Mouse (Mus musculus): Measurements from ENCODE around the gene Hist1h1c. TPM values are rescaled to one million over a fixed set of nuclear protein-coding genes. Genes with fewer than 3 reads are reported as not detected.
"Not testable (repeated sequence)": the region's sequence is repeated elsewhere in the genome, so short reads cannot be mapped to it uniquely, and the experiment has no call there.

Hist1h1c gene
- total RNA-seq, 2 experiments from 2014 or later, result 188 to 1,447 TPM

DNA sequence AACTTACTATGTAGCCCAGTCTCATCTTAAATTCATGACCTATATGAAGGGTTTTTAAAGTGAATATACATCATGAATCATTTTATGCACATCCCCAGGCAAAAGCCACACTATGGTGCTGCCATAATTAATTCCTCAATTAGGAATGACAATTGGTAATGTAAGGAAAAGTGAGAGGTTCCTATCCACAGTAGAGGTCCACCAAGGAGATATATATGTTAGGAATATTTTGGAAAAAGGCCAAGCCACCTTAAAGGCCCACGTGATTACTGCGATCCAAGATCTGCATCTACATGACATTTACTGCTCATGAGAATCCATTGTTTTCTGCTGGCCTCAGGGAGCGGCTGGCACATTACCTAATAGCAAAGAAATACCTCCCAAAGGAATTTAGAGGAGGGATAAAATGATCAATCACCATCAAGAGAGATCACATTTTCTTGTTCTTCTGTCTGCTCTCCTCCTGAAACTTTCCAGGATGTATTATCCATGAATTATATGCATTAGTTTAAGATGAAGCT, 20.7 kb downstream of the Hist1h1c start:
- no peak for ATAC-seq (replicated peaks; ENCODE audit: low FRiP score, poor library complexity, severe bottlenecking)

DNA sequence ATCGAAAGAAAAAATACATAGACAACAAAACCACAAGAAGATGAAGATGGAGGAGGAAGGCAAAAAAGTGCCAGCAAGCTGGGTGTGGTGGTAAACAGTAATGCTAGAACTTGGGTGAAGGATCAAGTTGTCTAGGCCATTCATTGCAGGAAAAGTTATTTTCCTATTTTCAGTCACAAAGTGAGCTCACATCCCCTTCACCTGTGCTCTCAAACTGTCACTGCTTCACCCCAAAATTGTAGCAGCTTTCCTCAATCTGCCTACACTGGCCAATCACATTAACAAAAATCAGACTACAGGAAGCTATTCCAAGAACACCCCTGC, 21.3 kb downstream of the Hist1h1c start:
- no peak for ATAC-seq (replicated peaks; ENCODE audit: low FRiP score, poor library complexity, severe bottlenecking)

DNA sequence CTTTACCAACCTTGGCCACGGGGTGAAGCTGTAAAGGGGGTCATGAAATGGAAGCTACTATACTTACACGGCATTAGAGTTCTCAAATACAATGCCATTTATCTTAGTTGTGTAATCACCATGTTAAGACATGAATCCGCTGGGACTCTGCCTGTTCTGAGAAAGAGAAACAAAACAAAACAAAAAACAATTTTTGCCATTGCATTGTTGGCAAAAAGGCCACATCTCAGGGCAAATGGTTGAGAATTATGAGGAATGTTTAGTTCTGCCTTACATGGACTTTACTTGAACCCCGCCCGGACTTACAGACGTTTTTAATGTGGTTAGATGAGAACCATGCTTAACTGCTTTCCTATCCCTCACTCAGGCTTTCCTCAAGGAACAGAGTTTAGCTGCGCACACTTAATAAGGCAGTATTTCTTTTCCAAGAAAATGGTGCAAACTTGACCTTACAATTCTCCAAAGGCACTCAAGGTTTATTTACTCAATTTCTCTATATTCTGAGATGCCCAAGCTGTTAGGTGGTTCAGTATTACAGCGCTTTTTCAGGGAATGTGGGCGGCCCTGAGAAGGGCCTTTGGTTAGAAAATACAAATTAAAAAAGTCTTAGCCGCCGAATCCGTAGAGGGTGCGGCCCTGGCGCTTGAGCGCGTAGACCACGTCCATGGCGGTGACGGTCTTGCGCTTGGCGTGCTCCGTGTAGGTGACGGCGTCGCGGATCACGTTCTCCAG, 21.8 kb downstream of the Hist1h1c start:
- ATAC-seq (replicated peaks; ENCODE audit: low FRiP score, poor library complexity, severe bottlenecking), result no peak

DNA sequence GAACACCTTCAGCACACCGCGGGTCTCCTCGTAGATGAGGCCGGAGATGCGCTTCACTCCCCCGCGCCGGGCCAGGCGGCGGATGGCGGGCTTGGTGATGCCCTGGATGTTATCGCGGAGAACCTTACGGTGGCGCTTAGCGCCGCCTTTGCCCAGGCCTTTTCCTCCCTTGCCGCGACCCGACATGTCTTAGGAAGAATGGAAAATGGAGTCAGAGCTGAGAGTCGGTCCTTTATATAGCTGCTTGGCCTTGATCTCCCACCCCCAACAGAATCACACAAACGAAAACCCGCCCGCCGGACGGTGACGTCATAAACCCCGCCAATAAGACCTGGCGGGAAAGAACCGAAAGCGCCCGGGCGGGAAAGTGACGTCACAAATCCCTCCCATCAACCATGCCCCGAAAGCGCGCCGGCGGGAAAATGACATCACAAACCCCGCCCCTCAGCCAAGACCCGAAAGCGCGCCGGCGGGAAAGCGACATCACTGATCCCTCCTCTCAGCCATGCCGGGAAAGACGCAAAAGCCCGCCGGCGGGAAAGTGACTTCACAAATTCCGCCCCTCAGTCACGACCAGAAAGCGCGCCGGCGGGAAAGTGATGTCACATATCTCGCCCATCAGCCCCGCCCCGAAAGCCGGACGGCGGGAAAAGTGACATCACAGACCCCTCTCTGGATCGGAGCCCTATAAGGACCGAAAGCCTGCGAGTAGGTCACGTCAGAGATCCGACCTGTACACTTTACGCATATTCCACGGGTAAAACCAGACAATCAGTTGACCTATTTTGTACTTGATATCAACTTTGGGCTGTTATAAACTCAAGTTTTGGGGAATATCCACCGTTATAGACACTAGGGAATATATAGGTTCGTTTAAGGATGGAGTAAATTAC, 22.6 kb downstream of the Hist1h1c start, which contains the start of gene Hist1h4a:
TSS of gene Hist1h4a (minus strand) at position 259 of the 893 bp plus-strand sequence.
- peak; percentile 29 for ATAC-seq (replicated peaks; ENCODE audit: low FRiP score, poor library complexity, severe bottlenecking)

DNA sequence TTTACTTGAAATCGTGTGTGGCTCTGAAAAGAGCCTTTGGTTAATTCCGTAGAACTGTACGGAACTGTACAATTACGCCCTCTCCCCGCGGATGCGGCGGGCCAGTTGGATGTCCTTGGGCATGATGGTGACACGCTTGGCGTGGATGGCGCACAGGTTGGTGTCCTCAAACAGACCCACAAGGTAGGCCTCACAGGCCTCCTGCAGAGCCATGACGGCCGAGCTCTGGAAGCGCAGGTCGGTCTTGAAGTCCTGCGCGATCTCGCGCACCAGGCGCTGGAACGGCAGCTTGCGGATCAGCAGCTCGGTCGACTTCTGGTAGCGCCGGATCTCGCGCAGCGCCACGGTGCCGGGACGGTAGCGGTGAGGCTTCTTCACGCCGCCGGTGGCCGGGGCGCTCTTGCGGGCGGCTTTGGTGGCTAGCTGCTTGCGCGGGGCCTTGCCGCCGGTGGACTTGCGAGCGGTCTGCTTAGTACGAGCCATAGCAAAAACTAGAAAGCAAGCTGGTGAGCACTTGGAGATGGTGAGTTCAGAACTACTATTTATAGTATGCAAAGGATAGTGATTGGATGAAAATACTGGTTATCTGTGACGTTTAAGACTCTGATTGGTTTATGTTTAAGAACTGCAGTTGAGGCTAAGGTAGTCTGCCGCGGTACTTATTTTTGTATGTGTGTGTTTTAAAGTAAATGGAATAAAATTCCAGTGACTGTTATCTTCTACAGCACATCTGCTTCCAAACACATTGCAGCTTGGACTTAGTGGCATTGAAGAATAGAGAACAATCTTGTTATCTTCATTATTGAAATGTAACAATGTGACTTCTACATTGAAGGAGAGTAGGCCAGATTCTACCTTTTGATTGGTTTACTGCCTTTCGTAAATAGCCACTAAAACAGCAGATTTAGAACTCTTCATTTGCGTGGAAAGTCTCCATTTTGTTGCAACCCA, 23.5 kb downstream of the Hist1h1c start, which contains the start of gene Hist1h3a:
TSS of gene Hist1h3a (minus strand) at position 516 of the 951 bp plus-strand sequence.
- ATAC-seq (replicated peaks; ENCODE audit: low FRiP score, poor library complexity, severe bottlenecking), result peak; percentile 61

DNA sequence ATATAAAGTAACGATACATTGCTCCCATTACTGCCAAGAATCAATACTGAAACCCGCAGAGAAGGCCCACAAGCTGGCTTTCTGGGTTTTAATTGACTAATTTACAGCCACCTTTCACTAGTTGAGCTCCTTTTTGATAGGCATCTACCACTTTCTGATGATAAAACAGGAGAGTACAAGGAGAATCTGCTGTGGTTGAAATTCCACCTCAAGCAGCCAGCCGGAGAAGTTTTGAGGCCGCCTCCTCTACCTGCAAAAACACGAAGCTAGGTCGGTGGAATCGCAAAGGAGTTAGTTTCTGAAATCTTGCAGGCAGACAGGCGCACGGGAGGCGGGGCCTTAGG, 24.6 kb downstream of the Hist1h1c start:
- no peak for ATAC-seq (replicated peaks; ENCODE audit: low FRiP score, poor library complexity, severe bottlenecking)

DNA sequence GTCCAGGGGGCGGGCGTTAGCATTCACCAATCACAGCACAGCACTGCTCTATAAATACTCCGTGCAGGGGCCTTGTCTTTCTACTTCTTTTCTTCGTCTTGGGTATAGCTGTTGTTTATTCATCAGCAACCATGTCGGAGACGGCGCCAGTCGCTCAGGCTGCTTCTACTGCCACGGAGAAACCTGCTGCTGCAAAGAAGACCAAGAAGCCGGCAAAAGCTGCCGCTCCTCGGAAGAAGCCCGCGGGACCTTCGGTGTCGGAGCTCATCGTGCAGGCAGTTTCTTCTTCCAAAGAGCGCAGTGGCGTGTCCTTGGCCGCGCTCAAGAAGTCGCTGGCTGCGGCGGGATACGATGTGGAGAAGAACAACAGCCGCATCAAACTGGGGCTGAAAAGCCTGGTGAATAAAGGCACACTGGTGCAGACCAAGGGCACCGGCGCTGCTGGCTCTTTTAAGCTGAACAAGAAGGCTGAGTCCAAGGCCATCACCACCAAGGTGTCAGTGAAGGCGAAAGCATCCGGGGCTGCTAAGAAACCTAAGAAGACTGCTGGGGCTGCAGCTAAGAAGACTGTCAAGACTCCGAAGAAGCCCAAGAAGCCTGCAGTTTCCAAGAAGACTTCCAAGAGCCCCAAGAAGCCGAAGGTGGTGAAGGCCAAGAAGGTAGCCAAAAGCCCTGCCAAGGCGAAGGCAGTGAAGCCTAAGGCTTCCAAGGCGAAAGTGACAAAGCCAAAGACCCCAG, 25.1 kb downstream of the Hist1h1c start, which contains the start of gene Hist1h1a:
TSS of gene Hist1h1a (plus strand) at position 81 of the 738 bp plus-strand sequence.
- peak; percentile 65 for ATAC-seq (replicated peaks; ENCODE audit: low FRiP score, poor library complexity, severe bottlenecking)

DNA sequence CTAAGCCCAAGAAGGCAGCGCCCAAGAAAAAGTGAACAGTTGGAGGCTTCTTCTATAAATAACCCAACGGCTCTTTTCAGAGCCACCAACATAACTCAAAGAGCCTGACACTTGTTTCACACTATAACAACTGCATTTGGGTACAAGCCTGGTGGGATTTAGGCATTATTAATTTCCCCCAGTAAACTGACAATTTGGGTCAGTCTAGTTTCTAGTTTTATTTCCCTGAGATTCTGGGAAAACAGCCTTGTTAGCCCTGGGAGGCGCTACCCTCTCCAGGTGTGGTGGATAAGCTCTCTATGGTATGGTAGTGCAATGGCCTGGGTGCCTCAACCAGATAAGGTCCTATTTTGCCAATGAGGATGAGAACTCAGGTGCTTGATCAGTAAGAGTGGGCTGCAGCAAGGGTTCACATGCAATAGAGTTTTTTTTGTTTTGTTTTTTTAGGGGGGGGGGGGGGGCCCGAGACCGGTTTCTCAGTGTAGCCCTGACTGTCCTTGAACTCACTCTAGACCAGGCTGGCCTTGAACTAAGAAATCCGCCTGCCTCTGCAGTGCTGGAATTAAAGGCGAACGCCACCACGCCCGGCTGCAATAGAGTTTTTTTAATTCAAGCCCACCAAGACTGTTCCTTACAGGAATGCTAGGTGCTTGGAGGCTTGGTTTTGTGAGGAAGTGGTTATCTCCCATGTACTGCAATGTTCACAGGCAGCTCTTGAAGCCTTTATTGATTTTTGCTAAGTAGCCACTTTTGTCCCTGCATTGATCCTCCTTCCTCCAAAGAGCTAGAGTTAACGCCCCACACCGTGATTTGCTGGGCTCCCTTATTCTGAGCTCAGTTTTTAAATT, 25.9 kb downstream of the Hist1h1c start:
- ATAC-seq (replicated peaks; ENCODE audit: low FRiP score, poor library complexity, severe bottlenecking), result peak; percentile 27; the same call in 1 of the 2 replicates

DNA sequence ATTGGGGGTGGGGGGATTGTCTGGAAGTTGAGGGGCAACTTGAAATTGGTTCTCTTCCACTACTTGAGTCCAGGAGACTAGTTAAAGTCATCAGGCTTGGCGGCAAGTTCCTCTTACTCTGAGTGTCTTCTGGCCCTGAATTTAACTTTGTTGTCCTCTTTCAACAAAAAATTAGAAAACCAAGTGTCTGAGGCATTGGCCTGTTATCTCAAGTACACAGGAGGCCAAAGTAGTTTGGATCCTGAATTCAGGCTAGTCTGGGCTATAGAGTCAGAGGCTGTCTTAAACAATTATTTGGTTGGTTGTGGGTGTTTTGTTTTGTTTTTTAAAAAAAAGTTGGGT, 26.5 kb downstream of the Hist1h1c start:
- ATAC-seq (replicated peaks; ENCODE audit: low FRiP score, poor library complexity, severe bottlenecking), result no peak

DNA sequence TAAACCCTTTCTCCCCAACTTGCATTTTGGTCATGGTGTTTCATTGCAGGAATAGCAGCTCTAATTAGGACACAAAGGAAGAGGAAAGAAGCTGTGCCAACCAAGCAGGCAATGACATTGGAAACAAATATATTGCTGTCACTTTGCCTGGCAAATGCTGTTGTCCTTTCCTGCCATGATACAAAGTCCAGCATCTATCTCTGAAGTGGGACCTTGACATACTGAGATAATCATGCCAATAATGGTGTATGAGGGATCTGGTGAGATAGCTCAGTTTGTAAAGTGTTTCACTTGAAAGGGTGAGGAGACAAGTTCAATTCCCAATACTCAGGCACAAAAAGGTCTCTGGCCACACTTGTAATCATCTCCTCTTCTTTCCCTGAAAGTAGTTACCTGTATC, 28.2 kb downstream of the Hist1h1c start:
- ATAC-seq (replicated peaks; ENCODE audit: low FRiP score, poor library complexity, severe bottlenecking), result no peak

DNA sequence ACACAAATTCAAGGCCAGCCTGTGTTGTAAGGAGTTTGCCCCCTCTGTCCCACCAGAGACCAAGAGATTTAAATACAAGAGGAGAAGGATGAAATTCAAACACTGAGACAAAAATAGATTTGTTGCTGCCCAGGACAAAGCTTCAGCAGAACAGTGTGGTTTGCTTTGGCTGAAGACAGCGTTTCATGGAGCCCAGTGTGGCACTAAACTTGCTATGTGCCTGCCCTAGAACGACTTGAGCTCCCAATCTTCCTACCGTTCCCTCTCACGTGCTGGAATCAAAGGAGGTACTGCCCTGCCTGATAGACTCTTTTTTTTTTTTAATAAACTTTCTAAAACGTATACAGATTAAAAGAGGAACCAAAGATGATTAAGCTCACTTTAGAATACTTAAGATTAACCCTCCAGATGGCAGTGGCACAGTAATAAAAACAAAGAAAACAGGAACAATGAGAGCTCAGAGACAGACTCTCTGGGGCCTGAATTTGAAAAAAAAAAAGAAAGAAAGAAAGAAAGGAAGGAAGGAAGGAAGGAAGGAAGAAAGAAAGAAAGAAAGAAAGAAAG, 30.3 kb downstream of the Hist1h1c start:
- ATAC-seq (replicated peaks; ENCODE audit: low FRiP score, poor library complexity, severe bottlenecking), result no peak

DNA sequence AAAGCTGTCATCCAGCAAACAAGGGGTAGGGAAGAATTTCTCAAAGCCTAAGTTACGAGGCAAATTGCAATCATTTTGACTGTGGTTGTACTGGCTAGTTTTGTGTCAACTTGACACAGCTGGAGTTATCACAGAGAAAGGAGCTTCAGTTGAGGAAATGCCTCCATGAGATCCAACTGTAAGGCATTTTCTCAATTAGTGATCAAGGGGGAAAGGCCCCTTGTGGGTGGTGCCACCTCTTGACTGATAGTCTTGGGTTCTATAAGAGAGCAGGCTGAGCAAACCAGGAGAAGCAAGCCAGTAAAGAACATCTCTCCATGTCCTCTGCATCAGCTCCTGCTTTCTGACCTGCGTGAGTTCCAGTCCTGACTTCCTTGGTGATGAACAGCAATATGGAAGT, 31.0 kb downstream of the Hist1h1c start, which contains the start of gene Trim38:
TSS of gene Trim38 (plus strand) at position 301 of the 400 bp plus-strand sequence.
- ATAC-seq (replicated peaks; ENCODE audit: low FRiP score, poor library complexity, severe bottlenecking), result not testable (repeated sequence)

DNA sequence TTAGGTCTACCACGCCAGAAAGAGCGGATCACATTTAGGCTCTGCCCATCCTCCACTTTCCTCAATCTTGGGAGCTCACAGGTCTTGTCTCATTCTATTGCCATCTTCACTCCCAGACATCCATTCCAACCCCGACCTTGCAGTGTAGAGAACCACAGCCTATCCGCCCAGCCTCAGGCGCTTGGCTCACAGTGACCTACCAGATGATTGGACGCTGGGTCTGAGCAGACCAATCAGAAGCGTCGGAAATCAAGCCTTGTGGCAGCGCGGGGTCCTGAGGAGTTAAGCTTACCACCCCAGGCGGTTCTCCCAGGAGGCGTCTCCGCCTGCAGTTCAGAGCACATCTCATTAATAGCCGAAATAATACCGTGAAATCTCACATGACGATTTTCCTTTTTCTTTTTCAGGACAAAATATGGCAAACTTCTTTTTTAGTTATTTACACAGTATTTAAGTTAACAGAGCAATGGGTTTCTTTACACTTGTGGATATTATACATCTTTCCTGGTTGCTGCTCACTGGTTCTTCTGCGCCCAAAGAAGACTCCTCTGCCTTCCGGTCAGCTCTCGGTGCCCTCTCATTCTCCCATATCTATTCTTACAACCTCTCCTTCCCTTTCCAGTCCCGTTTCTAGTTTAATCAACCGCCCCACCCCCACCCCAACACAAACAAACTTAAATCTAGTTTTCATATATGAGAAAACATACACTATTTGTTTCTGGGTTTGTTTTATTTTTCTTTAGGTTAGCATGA, 34.1 kb downstream of the Hist1h1c start:
- peak; percentile 98 for ATAC-seq (replicated peaks; ENCODE audit: low FRiP score, poor library complexity, severe bottlenecking)

DNA sequence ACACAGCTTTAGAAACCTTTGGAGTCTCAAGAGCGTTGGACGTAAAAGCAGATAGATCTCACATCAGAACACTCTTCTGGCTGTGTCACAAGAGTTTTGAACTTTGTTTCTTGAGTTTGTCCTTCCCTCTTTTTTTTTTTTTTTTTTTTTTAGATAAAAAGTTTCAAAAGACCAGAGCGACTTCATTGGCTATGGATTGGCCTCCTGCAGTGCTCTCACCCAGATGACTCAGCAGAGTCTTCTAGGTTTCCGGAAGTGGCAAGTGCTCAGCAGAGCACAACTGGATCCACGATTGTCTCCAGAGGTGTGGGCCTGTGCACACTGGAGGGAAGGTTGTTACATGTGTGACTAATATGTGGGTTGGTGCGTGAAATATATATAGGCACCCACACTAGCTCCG, 39.7 kb downstream of the Hist1h1c start:
- 0 out of 2 replicates have a peak, but pooled peaks have one; percentile 53 for ATAC-seq (replicated peaks; ENCODE audit: low FRiP score, poor library complexity, severe bottlenecking)

DNA sequence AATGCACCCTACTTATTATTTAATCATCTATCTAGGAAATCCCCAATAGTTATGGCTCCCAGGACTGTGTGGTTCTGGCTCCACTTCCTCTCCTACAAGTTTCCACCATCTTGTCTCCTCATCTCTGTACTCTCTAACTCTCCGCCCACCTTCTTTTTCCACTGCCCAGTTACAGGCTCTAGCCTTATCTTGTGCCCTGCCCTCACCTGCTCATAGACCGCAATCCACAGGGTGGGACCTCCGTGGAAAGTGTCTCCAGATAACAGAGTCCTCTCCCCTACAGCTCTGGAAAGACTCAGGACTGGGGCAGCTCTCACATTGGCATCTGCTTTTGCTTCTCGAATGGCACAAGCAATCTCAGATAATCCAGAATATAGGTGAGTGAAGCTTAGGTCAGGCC, 40.4 kb downstream of the Hist1h1c start:
- ATAC-seq (replicated peaks; ENCODE audit: low FRiP score, poor library complexity, severe bottlenecking), result no peak

Data from erythroblast, adult 5-6 weeks (primary cell).